Mouse (Mus musculus) lung, embryonic 15.5 days (tissue): ENCODE results near the gene Cnksr3. TPM values are rescaled to one million over a fixed set of nuclear protein-coding genes. Genes with fewer than 3 reads are reported as not detected.
A peak's percentile ranks its signal among the peaks of the same experiment; 100 is the strongest.

ENCODE experiments used
- ATAC-seq: fragments of 200-750 bp; cut with Nextera tagmentation; 2 replicates; pipeline ENCODE4 v1.8.0; 2017; ENCODE audit warnings: moderate number of reproducible peaks, borderline replicate concordance; ENCODE audit not compliant: low FRiP score, low TSS enrichment; ENCODE audit errors: extremely low read depth
- H3K27ac ChIP-seq: fragments of 300-500 bp; sonication (generic); 2 replicates; pipeline ENCODE4 v1.5.1; 2015; ENCODE audit warnings: moderate library complexity, mild to moderate bottlenecking, inconsistent platforms
- H3K27me3 ChIP-seq: fragments of 300-500 bp; sonication (generic); 2 replicates; pipeline ENCODE4 v1.6.1; 2015; ENCODE audit warnings: inconsistent platforms
- H3K36me3 ChIP-seq: fragments of 300-500 bp; sonication (generic); 2 replicates; pipeline ENCODE4 v1.6.1; 2015; ENCODE audit warnings: inconsistent platforms
- H3K4me1 ChIP-seq: fragments of 300-500 bp; sonication (generic); 2 replicates; pipeline ENCODE4 v1.6.1; 2015; ENCODE audit warnings: inconsistent platforms
- H3K4me2 ChIP-seq: fragments of 300-500 bp; sonication (generic); 2 replicates; pipeline ENCODE4 v1.6.1; 2015; ENCODE audit warnings: inconsistent platforms, mild to moderate bottlenecking, moderate library complexity
- H3K4me3 ChIP-seq: fragments of 300-500 bp; sonication (generic); 2 replicates; pipeline ENCODE4 v1.5.1; 2015; ENCODE audit warnings: mild to moderate bottlenecking, inconsistent platforms
- H3K9ac ChIP-seq: fragments of 300-500 bp; sonication (generic); 2 replicates; pipeline ENCODE4 v1.6.1; 2015; ENCODE audit warnings: inconsistent platforms
- H3K9me3 ChIP-seq: fragments of 300-500 bp; sonication (generic); 2 replicates; pipeline ENCODE4 v1.6.1; 2016; ENCODE audit warnings: inconsistent platforms
- WGBS: fragments of 180-500 bp; shearing (Covaris S2); methylation state at CpG from one replicate; pipeline ENCODE4 v1.1.7; 2015; 5-methylcytosine and 5-hydroxymethylcytosine counted together
- polyA plus RNA-seq: library from polyadenylated mRNA; unstranded; fragments of >200 nt; fragmentation: Nextera tagmentation; extraction: Ambion mirVana; gene quantifications from 2 replicates; pipeline ENCODE4 v1.2.1, GENCODE M21; 2015

Gene Cnksr3
- polyA plus RNA-seq, 1 experiment from 2014 or later: 9.8 TPM

- Histone ChIP-seq H3K4me3 (peak overlapping the region; percentile 79), H3K4me1 (peaks cover 52% of the 10 kb centered on the region), H3K27me3 (no peaks in the 10 kb centered on the region), H3K27ac (no peak overlapping the region), H3K9me3 (no peaks in the 10 kb centered on the region), H3K9ac (peak overlapping the region; percentile 75; the same call in 1 of the 2 replicates), H3K4me2 (peak overlapping the region; percentile 70), H3K36me3 (no peaks in the 10 kb centered on the region)
- no peak for ATAC-seq
- WGBS: 56% methylated on average over 5 of the region's 5 CpGs
Measured at GRCm38 (mm10) chr10:7209691-7210455, 2.2 kb downstream of the Cnksr3 start.

DNA sequence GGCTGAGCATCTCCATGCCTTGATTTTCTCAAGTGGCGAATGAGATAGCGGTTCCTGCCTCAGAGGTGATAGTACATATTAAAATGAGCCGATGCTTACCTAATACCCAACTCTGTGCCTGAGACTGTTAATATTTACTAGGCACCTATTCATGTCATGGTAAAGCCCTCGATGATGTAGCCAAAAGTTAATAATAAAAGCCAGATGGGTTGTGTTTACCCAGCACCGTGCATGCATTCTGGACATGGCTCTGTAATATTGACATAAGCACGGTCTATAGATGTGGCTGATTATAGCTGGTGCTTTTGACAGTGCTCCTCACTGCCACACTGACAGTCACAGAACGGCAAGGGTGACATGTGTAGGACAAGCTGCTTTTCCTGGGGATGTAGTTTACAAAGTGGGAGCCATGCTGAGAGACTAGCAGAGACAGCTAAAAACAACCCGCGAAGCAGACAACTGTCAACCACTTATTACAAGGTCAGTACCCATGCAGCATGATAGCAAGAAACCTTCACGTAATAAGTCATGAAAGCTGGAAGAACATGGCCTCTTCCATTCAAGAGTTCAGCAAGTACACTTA, 3.1 kb downstream of the Cnksr3 start:
- Histone ChIP-seq H3K4me3 (no peak overlapping the region), H3K9me3 (no peaks in the 10 kb centered on the region), H3K27me3 (no peaks in the 10 kb centered on the region), H3K9ac (no peak overlapping the region), H3K27ac (no peak overlapping the region), H3K36me3 (no peaks in the 10 kb centered on the region), H3K4me1 (peaks cover 50% of the 10 kb centered on the region), H3K4me2 (peak overlapping the region; percentile 70; the same call in 1 of the 2 replicates)
- no peak for ATAC-seq
- WGBS: 67% methylated on average over 10 of the region's 10 CpGs

- no peaks in the 10 kb centered on the region for H3K36me3 ChIP-seq
Measured at GRCm38 (mm10) chr10:7207301-7207700, 4.7 kb downstream of the Cnksr3 start.

GRCm38 (mm10) chr10:7206571-7206970, 5.5 kb downstream of the Cnksr3 start:
- no peaks in the 10 kb centered on the region for H3K9me3 ChIP-seq
- H3K4me1 ChIP-seq: peaks cover 37% of the 10 kb centered on the region
- no peak overlapping the region for H3K27ac ChIP-seq
- H3K36me3 ChIP-seq: no peaks in the 10 kb centered on the region
- no peak overlapping the region for H3K4me3 ChIP-seq
- no peak overlapping the region for H3K4me2 ChIP-seq
- 60% methylated on average over 7 of the region's 7 CpGs for WGBS
- no peak overlapping the region for H3K9ac ChIP-seq
- no peak for ATAC-seq
- no peaks in the 10 kb centered on the region for H3K27me3 ChIP-seq

More at GRCm38 (mm10) chr10:7207301-7207700, 4.7 kb downstream of the Cnksr3 start:
- WGBS: 60% methylated on average over 11 of the region's 11 CpGs
- Histone ChIP-seq H3K4me2 (no peak overlapping the region), H3K9me3 (no peaks in the 10 kb centered on the region), H3K4me3 (no peak overlapping the region), H3K27me3 (no peaks in the 10 kb centered on the region), H3K27ac (no peak overlapping the region), H3K4me1 (peaks cover 37% of the 10 kb centered on the region), H3K9ac (no peak overlapping the region)
- ATAC-seq: no peak; the same call in 1 of the 2 replicates

GRCm38 (mm10) chr10:7205576-7205975, 6.5 kb downstream of the Cnksr3 start:
- 70% methylated on average over 3 of the region's 3 CpGs for WGBS
- H3K9ac ChIP-seq: no peak overlapping the region
- H3K4me3 ChIP-seq: no peak overlapping the region
- H3K27me3 ChIP-seq: no peaks in the 10 kb centered on the region
- no peaks in the 10 kb centered on the region for H3K9me3 ChIP-seq
- ATAC-seq: no peak
- H3K36me3 ChIP-seq: no peaks in the 10 kb centered on the region
- H3K27ac ChIP-seq: no peak overlapping the region
- peaks cover 37% of the 10 kb centered on the region for H3K4me1 ChIP-seq
- no peak overlapping the region for H3K4me2 ChIP-seq

DNA sequence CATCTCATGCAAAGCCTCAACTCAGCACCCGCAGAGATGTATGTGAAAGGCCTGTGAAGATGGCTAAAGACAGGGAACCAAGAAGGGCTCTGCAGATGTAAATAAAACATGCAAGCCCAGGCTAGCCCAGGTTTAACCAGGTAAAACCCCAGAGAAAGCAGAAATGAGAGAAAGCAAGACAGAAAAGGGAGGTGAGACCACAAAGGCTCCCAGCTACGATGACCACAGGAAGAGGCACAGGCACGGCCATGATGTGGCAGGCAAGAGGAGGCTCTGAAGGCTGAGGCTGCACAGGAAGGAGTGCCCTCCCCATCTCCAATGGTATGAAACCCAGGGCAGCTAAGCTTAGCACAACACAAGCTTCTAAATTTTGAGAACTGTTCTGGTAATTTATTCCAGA, 7.1 kb downstream of the Cnksr3 start:
- H3K36me3 ChIP-seq: no peaks in the 10 kb centered on the region
- H3K9ac ChIP-seq: no peak overlapping the region
- no peak overlapping the region for H3K4me2 ChIP-seq
- H3K27me3 ChIP-seq: no peaks in the 10 kb centered on the region
- no peak for ATAC-seq
- no peak overlapping the region for H3K27ac ChIP-seq
- H3K4me3 ChIP-seq: no peak overlapping the region
- H3K4me1 ChIP-seq: peaks cover 30% of the 10 kb centered on the region
- no peaks in the 10 kb centered on the region for H3K9me3 ChIP-seq
- WGBS: 79% methylated on average over 3 of the region's 3 CpGs

- ATAC-seq: no peak
- H3K4me1 ChIP-seq: peaks cover 12% of the 10 kb centered on the region
- WGBS: 84% methylated on average over 9 of the region's 9 CpGs
- no peak overlapping the region for H3K9ac ChIP-seq
- H3K27ac ChIP-seq: no peak overlapping the region
- no peaks in the 10 kb centered on the region for H3K27me3 ChIP-seq
- H3K4me2 ChIP-seq: no peak overlapping the region
- H3K36me3 ChIP-seq: no peaks in the 10 kb centered on the region
- H3K9me3 ChIP-seq: no peaks in the 10 kb centered on the region
- H3K4me3 ChIP-seq: no peak overlapping the region
Measured at GRCm38 (mm10) chr10:7202576-7202975, 9.5 kb downstream of the Cnksr3 start.

DNA sequence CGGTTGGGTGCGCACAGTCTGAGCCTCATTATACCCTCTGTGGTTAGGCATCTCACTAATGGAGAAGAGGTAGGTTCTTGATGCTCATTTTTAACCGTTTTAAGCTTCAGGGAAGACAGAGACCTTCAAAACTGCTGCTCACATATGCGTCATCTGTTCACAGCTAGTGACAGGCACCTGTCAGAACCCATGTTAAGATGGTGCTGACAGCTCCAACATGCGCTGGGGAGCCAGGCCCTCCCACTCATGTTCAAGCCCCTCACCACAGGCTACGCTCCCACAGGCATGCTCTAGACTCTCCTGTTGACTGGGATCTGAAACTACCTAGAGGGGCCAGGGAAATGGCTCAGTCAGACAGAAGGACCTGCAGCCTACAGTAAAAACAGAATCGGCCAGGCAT, 11.4 kb downstream of the Cnksr3 start:
- no peak overlapping the region for H3K9ac ChIP-seq
- H3K4me2 ChIP-seq: no peak overlapping the region
- H3K4me1 ChIP-seq: peaks cover 12% of the 10 kb centered on the region
- ATAC-seq: no peak
- no peaks in the 10 kb centered on the region for H3K36me3 ChIP-seq
- H3K27ac ChIP-seq: no peak overlapping the region
- no peaks in the 10 kb centered on the region for H3K9me3 ChIP-seq
- 88% methylated on average over 7 of the region's 7 CpGs for WGBS
- no peak overlapping the region for H3K4me3 ChIP-seq
- no peaks in the 10 kb centered on the region for H3K27me3 ChIP-seq

GRCm38 (mm10) chr10:7198201-7198600, 13.8 kb downstream of the Cnksr3 start:
- Histone ChIP-seq H3K9me3 (no peaks in the 10 kb centered on the region), H3K4me3 (no peak overlapping the region), H3K4me2 (no peak overlapping the region), H3K36me3 (no peaks in the 10 kb centered on the region), H3K9ac (no peak overlapping the region), H3K4me1 (peaks cover 12% of the 10 kb centered on the region), H3K27ac (no peak overlapping the region), H3K27me3 (no peaks in the 10 kb centered on the region)
- ATAC-seq: no peak

DNA sequence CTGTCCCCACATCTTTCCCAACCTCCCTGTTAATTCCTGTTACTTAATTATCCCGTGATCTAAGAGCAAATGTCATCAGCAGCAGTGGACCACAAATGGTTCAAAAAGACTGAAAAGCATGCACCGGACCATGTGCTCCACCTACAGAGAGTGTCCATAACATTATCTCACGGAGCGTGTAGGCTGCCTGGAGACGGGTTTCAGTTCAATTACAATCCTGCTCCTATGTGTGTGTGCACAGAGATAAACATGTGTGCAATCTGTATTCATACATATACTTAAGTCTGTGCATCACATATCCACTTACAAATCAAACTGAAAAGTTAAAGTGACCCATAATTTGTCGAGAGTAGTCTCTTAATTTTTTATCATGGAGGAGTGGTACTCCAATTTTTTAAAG, 14.3 kb downstream of the Cnksr3 start:
- 84% methylated on average over 6 of the region's 6 CpGs for WGBS
- Histone ChIP-seq H3K4me2 (no peak overlapping the region), H3K36me3 (no peaks in the 10 kb centered on the region), H3K27me3 (no peaks in the 10 kb centered on the region), H3K9ac (no peak overlapping the region), H3K9me3 (no peaks in the 10 kb centered on the region), H3K4me3 (no peak overlapping the region), H3K4me1 (peaks cover 12% of the 10 kb centered on the region), H3K27ac (no peak overlapping the region)
- ATAC-seq: no peak

DNA sequence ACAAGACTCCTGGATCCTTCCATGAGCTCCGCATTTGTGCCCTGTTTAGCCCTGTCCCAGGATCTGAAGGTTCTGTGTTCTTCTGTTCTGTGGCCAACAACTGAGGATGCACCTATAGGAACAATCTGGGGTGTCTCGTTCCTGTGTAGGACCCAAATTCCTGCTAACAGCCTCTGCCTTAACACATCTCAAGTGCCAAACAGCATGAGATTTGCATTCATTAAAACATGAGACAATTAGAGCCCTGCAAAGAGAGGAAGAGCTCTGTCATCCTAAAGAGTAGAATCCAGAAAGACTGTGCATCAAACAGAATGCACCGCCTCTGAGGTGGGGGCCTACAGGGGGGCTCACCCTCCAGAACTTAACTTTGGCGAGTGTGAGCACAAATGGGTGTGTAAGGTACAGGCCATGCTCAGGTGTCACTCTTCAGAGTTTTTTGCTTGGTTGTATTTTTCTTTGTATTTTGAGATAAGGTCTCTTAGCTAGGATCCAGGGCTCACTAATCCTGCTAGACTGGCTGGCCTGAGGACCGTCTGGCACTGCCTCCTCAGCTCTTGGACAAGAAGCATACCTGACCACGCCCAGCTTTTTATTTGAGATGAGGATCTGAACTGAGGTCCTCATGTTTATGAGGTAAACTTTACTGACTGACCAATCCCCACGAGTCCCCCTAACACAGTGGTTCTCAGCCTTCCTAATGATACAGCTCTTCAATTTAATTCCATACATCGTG, 15.2 kb downstream of the Cnksr3 start:
- H3K9ac ChIP-seq: no peak overlapping the region
- no peaks in the 10 kb centered on the region for H3K36me3 ChIP-seq
- H3K4me3 ChIP-seq: no peak overlapping the region
- H3K4me1 ChIP-seq: peaks cover 12% of the 10 kb centered on the region
- 70% methylated on average over 8 of the region's 8 CpGs for WGBS
- H3K4me2 ChIP-seq: no peak overlapping the region
- no peaks in the 10 kb centered on the region for H3K9me3 ChIP-seq
- H3K27ac ChIP-seq: no peak overlapping the region
- ATAC-seq: no peak
- no peaks in the 10 kb centered on the region for H3K27me3 ChIP-seq

DNA sequence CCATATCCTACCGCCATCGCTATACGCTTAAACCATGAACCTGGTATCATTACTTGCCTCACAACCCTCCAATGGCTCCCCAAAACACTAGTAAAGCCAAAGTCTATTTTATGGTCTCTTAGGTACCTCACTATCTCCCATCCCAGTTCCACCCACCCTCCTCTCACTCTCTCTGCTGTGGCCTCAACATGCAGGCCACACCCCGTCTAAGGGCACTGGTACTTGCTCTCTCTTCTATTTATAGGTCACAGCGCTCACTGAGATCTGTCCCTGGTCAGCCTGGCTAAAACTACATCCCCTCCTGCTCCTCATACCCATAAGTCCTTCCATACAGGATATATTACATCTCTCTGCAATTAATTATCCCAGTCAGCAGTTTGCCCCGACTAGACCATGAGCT, 16.1 kb downstream of the Cnksr3 start:
- WGBS: 72% methylated on average over 6 of the region's 6 CpGs
- no peaks in the 10 kb centered on the region for H3K27me3 ChIP-seq
- H3K27ac ChIP-seq: no peak overlapping the region
- no peaks in the 10 kb centered on the region for H3K36me3 ChIP-seq
- no peak overlapping the region for H3K4me2 ChIP-seq
- no peak for ATAC-seq
- no peak overlapping the region for H3K4me3 ChIP-seq
- H3K4me1 ChIP-seq: peaks cover 12% of the 10 kb centered on the region
- H3K9me3 ChIP-seq: no peaks in the 10 kb centered on the region
- H3K9ac ChIP-seq: no peak overlapping the region
